24 mouse cellular contexts compared by ENCODE assay signal in genomic region chr15:56337879-56338278, GRCm38 (mm10).
A peak's percentile ranks its signal among the peaks of the same experiment; 100 is the strongest.
DNase-seq lines count a peak whose midpoint lies in the region; ATAC-seq and TF ChIP-seq lines count a peak whose summit lies in the region.
"Had no signal": no experiment of that assay in that cellular context is flagged by ENCODE, and none has a peak within 500 bp of the region (broad histone marks: within the 10 kb centered on the region; RNA-seq: fewer than 3 reads in every experiment).

No protein-coding gene starts in this region.

- DNase-seq in hindbrain, embryonic 10.5 days (ENCODE audit: low spot score), result no peak
- peak; percentile 30 to 47 for DNase-seq in kidney, postnatal 4 days
- DNase-seq in kidney, adult 2 months, result no peak
- DNase-seq in embryonic facial prominence, embryonic 14.5 days (ENCODE audit: low spot score), result peak; percentile 20
- DNase-seq in limb, embryonic 14.5 days (ENCODE audit: low spot score), result peak; percentile 56
- no peak for DNase-seq in cerebellum, adult 9-11 months
- DNase-seq: adrenal gland, postnatal 36 days; cerebellum, adult 9-10 months; gastrocnemius, postnatal 14 days; heart, adult 2 months; heart, postnatal 14 days; kidney, adult 8-10 months; layer of hippocampus, postnatal 36 days; lung, postnatal 14 days; right cerebral cortex, postnatal 14 days; spleen, adult 18-20 months; thymus, postnatal 14 days had no signal

- 0 out of 2 replicates have a peak overlapping the region, but pooled peaks have one; percentile 35 for H3K27ac ChIP-seq in hindbrain, embryonic 10.5 days
- H3K27ac ChIP-seq in hindbrain, embryonic 13.5 days, result no peak overlapping the region
- H3K27ac ChIP-seq in kidney, adult 2 months (ENCODE audit: insufficient read depth, low read depth, low read length), result no peak overlapping the region
- H3K27ac ChIP-seq in embryonic facial prominence, embryonic 14.5 days (replicated peaks; ENCODE audit: low read depth, low read length), result no peak overlapping the region
- H3K27ac ChIP-seq in limb, embryonic 14.5 days (replicated peaks; ENCODE audit: low read depth, low read length), result no peak overlapping the region
- H3K27ac ChIP-seq: embryonic facial prominence, embryonic 15.5 days; forebrain, embryonic 15.5 days; heart, adult 2 months; heart, embryonic 13.5 days; hindbrain, embryonic 12.5 days had no signal

- no peak overlapping the region for H3K4me3 ChIP-seq in hindbrain, embryonic 10.5 days
- H3K4me3 ChIP-seq in hindbrain, embryonic 13.5 days, result no peak overlapping the region
- no peak overlapping the region for H3K4me3 ChIP-seq in kidney, adult 2 months (ENCODE audit: insufficient read depth, low read depth, low read length)
- H3K4me3 ChIP-seq in embryonic facial prominence, embryonic 14.5 days (ENCODE audit: low read depth, low read length), result no peak overlapping the region
- no peak overlapping the region for H3K4me3 ChIP-seq in limb, embryonic 14.5 days (replicated peaks; ENCODE audit: low read length)
- H3K4me3 ChIP-seq: embryonic facial prominence, embryonic 15.5 days; forebrain, embryonic 15.5 days; heart, adult 2 months; heart, embryonic 13.5 days; hindbrain, embryonic 12.5 days had no signal

- ATAC-seq in hindbrain, embryonic 13.5 days (ENCODE audit: low FRiP score), result no peak
- ATAC-seq in embryonic facial prominence, embryonic 14.5 days (ENCODE audit: low read depth), result no peak
- peak; percentile 67; the same call in 1 of the 2 replicates for ATAC-seq in limb, embryonic 14.5 days (ENCODE audit: low FRiP score, low read depth)
- ATAC-seq: CD4-positive, CD25-positive, alpha-beta regulatory T cell, adult 4 months; forebrain, embryonic 15.5 days had no signal

- no peaks in the 10 kb centered on the region for H3K27me3 ChIP-seq in hindbrain, embryonic 10.5 days (ENCODE audit: insufficient read depth, poor library complexity, severe bottlenecking)
- no peaks in the 10 kb centered on the region for H3K27me3 ChIP-seq in hindbrain, embryonic 13.5 days
- no peaks in the 10 kb centered on the region for H3K27me3 ChIP-seq in kidney, adult 2 months (replicated peaks; ENCODE audit: control insufficient read depth, insufficient read depth, low read length)
- no peaks in the 10 kb centered on the region for H3K27me3 ChIP-seq in embryonic facial prominence, embryonic 14.5 days (replicated peaks; ENCODE audit: control insufficient read depth, insufficient read depth, low read length)
- no peaks in the 10 kb centered on the region for H3K27me3 ChIP-seq in limb, embryonic 14.5 days (ENCODE audit: control insufficient read depth, insufficient read depth, low read length)
- H3K27me3 ChIP-seq: embryonic facial prominence, embryonic 15.5 days; forebrain, embryonic 15.5 days; heart, embryonic 13.5 days; hindbrain, embryonic 12.5 days had no signal

- no peak overlapping the region for H3K9ac ChIP-seq in hindbrain, embryonic 13.5 days
- no peak overlapping the region for H3K9ac ChIP-seq in embryonic facial prominence, embryonic 14.5 days (ENCODE audit: low read depth, low read length)
- no peak overlapping the region for H3K9ac ChIP-seq in limb, embryonic 14.5 days (ENCODE audit: low read depth, low read length, severe bottlenecking)
- H3K9ac ChIP-seq: embryonic facial prominence, embryonic 15.5 days; forebrain, embryonic 15.5 days; heart, embryonic 13.5 days; hindbrain, embryonic 12.5 days had no signal

- TF ChIP-seq CTCF in kidney, adult 2 months (conservative IDR thresholded peaks at IDR 0.05; ENCODE audit: insufficient read depth, insufficient read length, low read depth, low read length), result no peak

- no peaks in the 10 kb centered on the region for H3K36me3 ChIP-seq in hindbrain, embryonic 10.5 days
- H3K36me3 ChIP-seq in hindbrain, embryonic 13.5 days, result no peaks in the 10 kb centered on the region
- H3K36me3 ChIP-seq in kidney, adult 2 months (ENCODE audit: control insufficient read depth, insufficient read depth, low read length), result no peaks in the 10 kb centered on the region
- H3K36me3 ChIP-seq in embryonic facial prominence, embryonic 14.5 days (ENCODE audit: control insufficient read depth, insufficient read depth, low read length), result no peaks in the 10 kb centered on the region
- H3K36me3 ChIP-seq in limb, embryonic 14.5 days (ENCODE audit: control insufficient read depth, insufficient read depth, low read length), result no peaks in the 10 kb centered on the region
- H3K36me3 ChIP-seq: embryonic facial prominence, embryonic 15.5 days; forebrain, embryonic 15.5 days; heart, embryonic 13.5 days; hindbrain, embryonic 12.5 days had no signal

- H3K4me2 ChIP-seq in hindbrain, embryonic 13.5 days, result no peak overlapping the region
- H3K4me2 ChIP-seq in embryonic facial prominence, embryonic 14.5 days (ENCODE audit: low read depth, low read length), result no peak overlapping the region
- 0 out of 2 replicates have a peak overlapping the region, but pooled peaks have one; percentile 2 for H3K4me2 ChIP-seq in limb, embryonic 14.5 days (replicated peaks; ENCODE audit: low read depth, low read length, severe bottlenecking)
- H3K4me2 ChIP-seq: embryonic facial prominence, embryonic 15.5 days; forebrain, embryonic 15.5 days; heart, embryonic 13.5 days; hindbrain, embryonic 12.5 days; midbrain, embryonic 11.5 days had no signal

- no peak for TF ChIP-seq POLR2A in kidney, adult 2 months (IDR thresholded peaks at IDR 0.05; ENCODE audit: low read depth, low read length)
- no peak for TF ChIP-seq POLR2A in limb, embryonic 14.5 days (IDR thresholded peaks at IDR 0.05; ENCODE audit: borderline replicate concordance, extremely low read depth, insufficient read depth, insufficient read length)

- H3K4me1 ChIP-seq in hindbrain, embryonic 10.5 days (replicated peaks), result 0 out of 2 replicates have a peak, but pooled peaks cover 4% of the 10 kb centered on the region
- H3K4me1 ChIP-seq in hindbrain, embryonic 13.5 days (replicated peaks), result no peaks in the 10 kb centered on the region
- H3K4me1 ChIP-seq in kidney, adult 2 months (ENCODE audit: control insufficient read depth, insufficient read depth, low read length), result no peaks in the 10 kb centered on the region
- H3K4me1 ChIP-seq in embryonic facial prominence, embryonic 14.5 days (ENCODE audit: control insufficient read depth, insufficient read depth, low read length), result 0 out of 2 replicates have a peak, but pooled peaks cover 8% of the 10 kb centered on the region
- peaks cover 14% of the 10 kb centered on the region for H3K4me1 ChIP-seq in limb, embryonic 14.5 days (ENCODE audit: control insufficient read depth, insufficient read depth, low read length)
- H3K4me1 ChIP-seq: forebrain, embryonic 15.5 days had no signal

- H3K9me3 ChIP-seq in hindbrain, embryonic 10.5 days, result no peaks in the 10 kb centered on the region
- no peaks in the 10 kb centered on the region for H3K9me3 ChIP-seq in hindbrain, embryonic 13.5 days
- no peaks in the 10 kb centered on the region for H3K9me3 ChIP-seq in embryonic facial prominence, embryonic 14.5 days (ENCODE audit: control insufficient read depth, low read length)
- H3K9me3 ChIP-seq in limb, embryonic 14.5 days (ENCODE audit: control insufficient read depth, low read length), result no peaks in the 10 kb centered on the region
- H3K9me3 ChIP-seq: embryonic facial prominence, embryonic 15.5 days; forebrain, embryonic 15.5 days; heart, embryonic 13.5 days; hindbrain, embryonic 12.5 days had no signal

- 62% methylated on average over 5 of the region's 5 CpGs for WGBS in hindbrain, embryonic 10.5 days
- WGBS in hindbrain, embryonic 13.5 days, result 59% methylated on average over 5 of the region's 5 CpGs
- 29% methylated on average over 5 of the region's 5 CpGs for WGBS in kidney, adult 2 months
- WGBS in embryonic facial prominence, embryonic 14.5 days, result 25% methylated on average over 5 of the region's 5 CpGs
- WGBS in limb, embryonic 14.5 days, result 10% methylated on average over 5 of the region's 5 CpGs

Comparison
In these comparisons a context has a peak if more than half of its experiments do, and no peak if none do; other contexts are left out.
1. DNase-seq: peak in kidney, postnatal 4 days (2 of 2), embryonic facial prominence, embryonic 14.5 days (single experiment) and limb, embryonic 14.5 days (single experiment); none in hindbrain, embryonic 10.5 days (single experiment), kidney, adult 2 months (single experiment) and cerebellum, adult 9-11 months (single experiment).